Mouse (Mus musculus) spleen, adult 2 months (tissue): ENCODE data around the gene L1cam. TPM values are rescaled to one million over a fixed set of nuclear protein-coding genes. Genes with fewer than 3 reads are reported as not detected.
A peak's percentile ranks its signal among the peaks of the same experiment; 100 is the strongest.

Experiments used
- DNase-seq, 2 experiments: peaks; one replicate each; pipeline versions ENCODE4 v3.0.0 to v3.0.0-alpha.2; 2012 to 2021; ENCODE audit warnings: low spot score in 2 of 2, low read depth in 1 of 2
- H3K27ac ChIP-seq: fragments of 200-500 bp; 2 replicates; pipeline ENCODE4 v1.5.1; 2012; ENCODE audit warnings: low read length, inconsistent platforms; ENCODE audit not compliant: insufficient read depth
- H3K27me3 ChIP-seq: fragments of 200-500 bp; 2 replicates; pipeline ENCODE4 v1.6.1; 2012; ENCODE audit warnings: mild to moderate bottlenecking, moderate library complexity, low read length, inconsistent platforms; ENCODE audit not compliant: control insufficient read depth, insufficient read depth
- H3K36me3 ChIP-seq: fragments of 200-500 bp; 2 replicates; pipeline ENCODE4 v1.6.1; 2012; ENCODE audit warnings: mild to moderate bottlenecking, low read length, inconsistent platforms; ENCODE audit not compliant: control insufficient read depth, insufficient read depth
- H3K4me1 ChIP-seq: fragments of 200-500 bp; 2 replicates; pipeline ENCODE4 v1.6.1; 2011; ENCODE audit warnings: inconsistent platforms; ENCODE audit not compliant: control insufficient read depth, insufficient read depth, insufficient read length
- H3K4me3 ChIP-seq: fragments of 200-500 bp; 2 replicates; pipeline ENCODE4 v1.5.1; 2011; ENCODE audit warnings: mild to moderate bottlenecking, inconsistent platforms; ENCODE audit not compliant: insufficient read depth, insufficient read length; ENCODE audit errors: extremely low read depth
- CTCF ChIP-seq: fragments of 200-500 bp; IDR thresholded peaks from 2 replicates; pipeline ENCODE4 v1.5.1; 2011; ENCODE audit warnings: mild to moderate bottlenecking, inconsistent platforms; ENCODE audit not compliant: insufficient read depth, insufficient read length, insufficient replicate concordance; ENCODE audit errors: extremely low read depth
- POLR2A ChIP-seq: fragments of 200-500 bp; IDR thresholded peaks from 2 replicates; pipeline ENCODE4 v1.6.1; 2011; ENCODE audit warnings: low read depth, low read length, inconsistent platforms
- WGBS: fragments of 180-500 bp; shearing (Covaris S2); methylation state at CpG from one replicate; pipeline ENCODE4 v1.1.7; 2018; 5-methylcytosine and 5-hydroxymethylcytosine counted together
- polyA plus RNA-seq: library from polyadenylated mRNA; depleted of rRNA; stranded (reverse); fragments of >200 nt; gene quantifications from 2 replicates; pipeline ENCODE4 v1.2.3, GENCODE M21; 2012; rRNA removed

The L1cam gene
- polyA plus RNA-seq, 1 experiment: 5.5 TPM

DNA sequence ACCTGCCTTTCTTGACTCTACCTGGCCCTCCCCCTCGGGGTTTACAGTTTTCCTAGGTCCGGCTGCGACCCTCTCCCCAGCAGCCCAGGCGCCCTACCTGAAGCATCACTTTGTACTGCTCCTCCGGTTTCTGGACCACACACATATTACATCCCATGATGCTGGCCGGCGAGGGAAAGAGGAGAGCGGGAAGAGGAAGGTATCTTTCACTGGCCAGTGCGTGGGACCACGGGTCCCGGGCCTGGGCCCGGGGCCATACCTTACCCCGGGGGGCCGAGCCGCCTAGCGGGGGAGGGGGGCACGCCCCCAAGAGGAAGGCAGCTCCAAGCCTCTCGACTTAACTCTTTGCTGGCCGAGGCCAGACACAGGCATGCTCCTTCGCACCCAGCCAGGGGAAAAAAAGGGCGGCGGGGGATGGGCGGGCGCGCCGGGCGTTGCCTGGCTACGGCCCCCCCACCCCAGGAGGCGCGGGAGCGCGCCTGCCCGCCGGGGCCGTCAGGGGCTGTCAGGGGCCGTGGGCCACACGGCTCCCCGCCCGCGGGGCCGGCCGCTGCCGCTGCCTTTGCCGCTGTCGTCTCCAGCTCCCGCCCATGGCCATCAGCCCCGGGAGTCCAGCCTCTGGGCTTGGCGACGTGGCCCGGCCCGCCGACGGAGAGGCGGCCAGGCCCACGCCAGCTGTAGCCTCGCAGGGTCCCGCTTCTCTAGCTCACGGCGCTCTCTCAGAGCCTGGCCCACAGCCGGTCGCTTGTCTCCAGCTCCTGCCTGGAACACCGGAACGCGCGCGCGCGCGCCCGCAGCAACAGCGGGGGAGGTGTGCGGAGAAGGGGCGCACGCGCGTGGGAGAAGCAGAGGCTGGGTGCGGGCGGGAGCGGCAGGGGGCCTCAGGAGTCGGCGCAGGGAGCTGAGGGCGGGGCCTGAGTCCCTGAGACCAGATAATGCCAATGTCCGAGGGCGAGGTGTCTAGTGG, 71.4 kb downstream of the L1cam start, which contains the start of gene Pdzd4:
Pdzd4 (minus strand) TSS at position 785 of the 967 bp plus-strand sequence.
- Histone ChIP-seq H3K27me3 (peaks cover 2% of the 10 kb centered on the region; the same call in 1 of the 2 replicates), H3K36me3 (no peaks in the 10 kb centered on the region), H3K4me3 (peak within 1 kb of the TSS; percentile 58; the same call in 1 of the 2 replicates), H3K27ac (no peak within 1 kb of the TSS), H3K4me1 (peaks cover 2% of the 10 kb centered on the region; the same call in 1 of the 2 replicates)
- WGBS: 23% methylated on average over 74 of the region's 84 CpGs
- TF ChIP-seq POLR2A (no peak), CTCF (no peak)
- peak in 1 of 2 experiments; percentile 12 for DNase-seq

DNA sequence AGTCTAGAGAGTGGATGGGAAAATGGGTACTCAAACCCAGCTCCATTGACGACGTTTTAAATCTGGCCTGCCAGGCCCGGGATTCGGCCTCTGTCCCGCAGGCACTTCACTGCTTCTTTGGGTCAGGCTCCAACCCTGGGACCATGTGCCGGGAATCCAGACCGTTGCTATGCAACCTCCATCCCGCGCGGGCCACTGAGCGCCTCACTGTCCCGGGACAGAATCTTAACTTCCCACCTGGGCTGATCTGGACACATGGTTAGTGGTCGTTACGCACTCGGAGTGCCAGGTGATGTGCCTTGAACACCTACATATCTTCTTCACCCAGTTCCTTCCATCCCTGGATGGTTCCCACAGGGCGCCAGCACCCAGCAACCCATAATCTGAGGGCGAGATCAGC, 72.2 kb downstream of the L1cam start:
- Histone ChIP-seq H3K27me3 (peaks cover 2% of the 10 kb centered on the region; the same call in 1 of the 2 replicates), H3K4me1 (peaks cover 2% of the 10 kb centered on the region; the same call in 1 of the 2 replicates), H3K27ac (no peak overlapping the region), H3K4me3 (no peak overlapping the region), H3K36me3 (no peaks in the 10 kb centered on the region)
- DNase-seq: no peak
- WGBS: 57% methylated on average over 17 of the region's 17 CpGs
- no peak for TF ChIP-seq POLR2A
- TF ChIP-seq CTCF: no peak

DNA sequence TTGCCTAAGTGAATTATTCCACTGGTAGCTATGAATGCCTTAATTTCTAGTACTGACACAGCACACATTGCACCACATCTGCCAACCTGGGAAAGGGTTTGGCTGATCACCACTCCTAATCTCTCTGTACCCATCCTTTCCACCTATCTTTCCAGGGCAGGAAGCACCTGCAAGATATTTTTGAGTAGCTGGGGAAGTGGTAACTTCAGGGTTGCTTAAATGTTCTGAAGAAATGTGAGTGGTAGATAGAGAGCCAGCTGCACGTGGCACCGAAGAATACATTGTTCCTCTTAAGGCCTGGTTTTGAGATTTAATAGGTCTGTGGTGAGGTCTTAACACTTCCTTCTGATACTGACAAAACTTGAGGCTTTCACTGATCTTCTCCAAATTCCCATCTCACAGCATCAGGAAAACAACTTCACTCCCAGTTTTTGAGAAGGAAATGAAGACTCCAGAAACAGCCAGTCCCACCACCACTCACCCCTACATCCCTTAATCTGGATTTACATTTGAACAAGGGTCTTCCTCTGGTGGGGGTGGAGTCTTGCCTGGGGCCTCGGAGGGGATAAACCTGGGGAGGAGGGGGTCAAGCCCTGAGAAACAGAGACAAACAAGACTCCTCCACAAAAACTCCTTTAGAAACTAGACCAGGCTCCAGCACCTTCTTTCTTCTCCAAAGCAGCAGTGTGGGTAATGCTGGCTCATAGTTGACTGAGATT, 79.2 kb downstream of the L1cam start:
- TF ChIP-seq POLR2A (no peak), CTCF (no peak)
- Histone ChIP-seq H3K4me1 (no peaks in the 10 kb centered on the region; the same call in 1 of the 2 replicates), H3K27me3 (no peaks in the 10 kb centered on the region), H3K4me3 (no peak overlapping the region), H3K27ac (no peak overlapping the region), H3K36me3 (no peaks in the 10 kb centered on the region)
- no peak for DNase-seq
- WGBS: 26% methylated on average over 3 of the region's 3 CpGs

DNA sequence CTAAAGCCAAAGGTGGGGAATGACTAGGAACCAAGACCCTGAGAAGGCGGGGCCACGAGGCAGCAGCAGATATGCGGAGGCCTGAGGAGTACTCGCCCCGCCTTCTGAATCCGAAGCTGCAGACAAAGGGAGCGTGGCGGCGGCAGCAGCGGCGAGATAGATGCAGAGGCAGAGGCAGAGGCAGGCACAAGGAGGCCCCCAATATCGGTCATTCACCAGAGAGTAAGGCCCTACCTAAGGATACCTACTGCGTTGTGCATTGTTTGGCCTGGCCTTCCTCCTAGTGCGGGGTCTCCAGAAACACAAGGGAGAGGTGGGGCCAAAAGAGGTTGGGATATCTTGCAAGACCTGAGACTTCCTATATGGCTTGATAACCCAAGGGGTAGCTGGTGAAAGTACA, 80.8 kb downstream of the L1cam start:
- Histone ChIP-seq H3K27ac (no peak overlapping the region), H3K27me3 (no peaks in the 10 kb centered on the region), H3K4me1 (no peaks in the 10 kb centered on the region; the same call in 1 of the 2 replicates), H3K4me3 (no peak overlapping the region), H3K36me3 (no peaks in the 10 kb centered on the region)
- no peak for TF ChIP-seq POLR2A
- TF ChIP-seq CTCF: no peak
- WGBS: 50% methylated on average over 14 of the region's 14 CpGs
- no peak for DNase-seq

GRCm38 (mm10) chrX:73805814-73806213, 90.1 kb downstream of the L1cam start:
- Histone ChIP-seq H3K27ac (no peak overlapping the region), H3K27me3 (no peaks in the 10 kb centered on the region), H3K36me3 (no peaks in the 10 kb centered on the region), H3K4me1 (no peaks in the 10 kb centered on the region), H3K4me3 (no peak overlapping the region)
- TF ChIP-seq POLR2A (no peak), CTCF (no peak)
- DNase-seq: no peak
- 81% methylated on average over 1 of the region's 1 CpGs for WGBS

Other genes starting within 250 kb of the L1cam start
- 2.8 and 3.2 TPM in 2 replicates for gene Pnck, start 236.0 kb downstream of the L1cam start, polyA plus RNA-seq
- gene Slc6a8, start 223.0 kb downstream of the L1cam start, polyA plus RNA-seq: 4.5 and 5.5 TPM in 2 replicates
- 18.7 and 23.9 TPM in 2 replicates for gene Bcap31, start 179.9 kb downstream of the L1cam start, polyA plus RNA-seq
- gene Abcd1, start 179.5 kb downstream of the L1cam start, polyA plus RNA-seq: 45.8 and 51.7 TPM in 2 replicates
- gene Plxnb3, start 139.0 kb downstream of the L1cam start, polyA plus RNA-seq: 0.62 and 1.2 TPM in 2 replicates
- gene Srpk3, start 121.7 kb downstream of the L1cam start, polyA plus RNA-seq: 109 and 119 TPM in 2 replicates
- gene Idh3g, start 109.2 kb downstream of the L1cam start, polyA plus RNA-seq: 170 TPM in 2 replicates
- gene Ssr4, start 109.1 kb downstream of the L1cam start, polyA plus RNA-seq: 138 and 141 TPM in 2 replicates
- gene Pdzd4, start 71.1 kb downstream of the L1cam start, polyA plus RNA-seq: 2.4 TPM in 2 replicates
- gene Avpr2, start 4.0 kb downstream of the L1cam start, polyA plus RNA-seq: 0.05 and 0.07 TPM in 2 replicates
- 289 and 344 TPM in 2 replicates for gene Arhgap4, start 25.8 kb upstream of the L1cam start, polyA plus RNA-seq
- 36.8 and 42.8 TPM in 2 replicates for gene Naa10, start 25.8 kb upstream of the L1cam start, polyA plus RNA-seq
- gene Renbp, start 34.7 kb upstream of the L1cam start, polyA plus RNA-seq: 13.3 and 17.9 TPM in 2 replicates
- gene Hcfc1, start 70.3 kb upstream of the L1cam start, polyA plus RNA-seq: 71.1 and 88.1 TPM in 2 replicates
- 159 and 239 TPM in 2 replicates for gene Irak1, start 127.8 kb upstream of the L1cam start, polyA plus RNA-seq
- gene Opn1mw, start 231.4 kb upstream of the L1cam start, polyA plus RNA-seq: not detected in 2 replicates
- gene Mecp2, start 239.3 kb upstream of the L1cam start, polyA plus RNA-seq: 5.5 and 6.1 TPM in 2 replicates